Mouse (Mus musculus) layer of hippocampus, postnatal 14 days (tissue): Measurements from ENCODE around the gene Arid4b. TPM values are rescaled to one million over a fixed set of nuclear protein-coding genes. Genes with fewer than 3 reads are reported as not detected.

Experiments used
- total RNA-seq, 2 experiments: library from RNA; stranded (reverse); gene quantifications; 2 replicates each; pipeline ENCODE4 v1.2.3; 2021

Arid4b gene
- total RNA-seq, 2 experiments from 2014 or later, result 45.7 to 46.0 TPM

Other genes with a start within 250 kb of the Arid4b start
- 10 to 100 TPM; 13.8 to 17.1 TPM for gene B3galnt2, start 108.8 kb upstream of the Arid4b start, total RNA-seq
- 10 to 100 TPM; 64.0 to 76.4 TPM for gene Tbce, start 23.6 kb upstream of the Arid4b start, total RNA-seq
- 10 to 100 TPM; 48.1 to 53.5 TPM for gene Ggps1, start 256 bp downstream of the Arid4b start, total RNA-seq